Mouse (Mus musculus) activated CD4-positive, CD25-positive, alpha-beta regulatory T cell (primary cell): Measurements from ENCODE around the gene Psmb7. TPM values are rescaled to one million over a fixed set of nuclear protein-coding genes. Genes with fewer than 3 reads are reported as not detected.

Source experiments
- polyA plus RNA-seq, 2 experiments: library from polyadenylated mRNA; unstranded; fragments of 100-300 nt; shearing (Covaris generic); gene quantifications; one replicate each; pipeline ENCODE4 v1.2.1; 2017

The Psmb7 gene
- polyA plus RNA-seq = 100 to 1,000 TPM; 130 to 148 TPM

GRCm38 (mm10) chr2:38643625-38644427 is at the start of gene Psmb7:
Gene Psmb7 (minus strand): TSS chr2:38644087.

Other genes with a start within 250 kb of the Psmb7 start
- 1 to 10 TPM; 3.8 to 6.4 TPM for gene Nek6, start 132.4 kb downstream of the Psmb7 start, polyA plus RNA-seq
- gene Nr5a1, start 70.5 kb upstream of the Psmb7 start, polyA plus RNA-seq = under 1 TPM in 1 of 2 experiments, not detected in 1; 0.07 TPM